Mouse (Mus musculus): ENCODE results near the gene Oprl1. TPM values are rescaled to one million over a fixed set of nuclear protein-coding genes. Genes with fewer than 3 reads are reported as not detected.
A peak's percentile ranks its signal among the peaks of the same experiment; 100 is the strongest.

Gene Oprl1
- polyA plus RNA-seq (2014; fragmentation: Nextera tagmentation; extraction: Ambion mirVana), result 3.0 and 3.2 TPM in 2 replicates

GRCm38 (mm10) chr2:181714903-181715326, at the start of gene Oprl1:
Oprl1 (plus strand) TSS chr2:181715016.
- peak within 1 kb of the TSS; percentile 12 for H3K4me3 ChIP-seq (ENCODE audit: low read depth, low read length)
- peak within 1 kb of the TSS; percentile 30; the same call in 1 of the 2 replicates for H3K4me2 ChIP-seq (replicated peaks; ENCODE audit: low read depth, low read length)
- H3K9ac ChIP-seq (replicated peaks; ENCODE audit: low read depth, low read length), result no peak within 1 kb of the TSS
- H3K36me3 ChIP-seq (ENCODE audit: control insufficient read depth, insufficient read depth, low read length), result no peaks in the 10 kb centered on the region
- no peaks in the 10 kb centered on the region for H3K27me3 ChIP-seq (ENCODE audit: control insufficient read depth, insufficient read depth, low read length)
- 2% methylated on average over 7 of the region's 7 CpGs for WGBS
- ATAC-seq (ENCODE audit: insufficient number of reproducible peaks, insufficient read depth, low FRiP score, low read depth), result peak; percentile 31; the same call in 1 of the 2 replicates
- H3K27ac ChIP-seq (ENCODE audit: low read length), result no peak within 1 kb of the TSS
- no peaks in the 10 kb centered on the region for H3K9me3 ChIP-seq (ENCODE audit: control insufficient read depth, low read depth, low read length)
- H3K4me1 ChIP-seq (ENCODE audit: control insufficient read depth, insufficient read depth, low read length), result no peaks in the 10 kb centered on the region

DNA sequence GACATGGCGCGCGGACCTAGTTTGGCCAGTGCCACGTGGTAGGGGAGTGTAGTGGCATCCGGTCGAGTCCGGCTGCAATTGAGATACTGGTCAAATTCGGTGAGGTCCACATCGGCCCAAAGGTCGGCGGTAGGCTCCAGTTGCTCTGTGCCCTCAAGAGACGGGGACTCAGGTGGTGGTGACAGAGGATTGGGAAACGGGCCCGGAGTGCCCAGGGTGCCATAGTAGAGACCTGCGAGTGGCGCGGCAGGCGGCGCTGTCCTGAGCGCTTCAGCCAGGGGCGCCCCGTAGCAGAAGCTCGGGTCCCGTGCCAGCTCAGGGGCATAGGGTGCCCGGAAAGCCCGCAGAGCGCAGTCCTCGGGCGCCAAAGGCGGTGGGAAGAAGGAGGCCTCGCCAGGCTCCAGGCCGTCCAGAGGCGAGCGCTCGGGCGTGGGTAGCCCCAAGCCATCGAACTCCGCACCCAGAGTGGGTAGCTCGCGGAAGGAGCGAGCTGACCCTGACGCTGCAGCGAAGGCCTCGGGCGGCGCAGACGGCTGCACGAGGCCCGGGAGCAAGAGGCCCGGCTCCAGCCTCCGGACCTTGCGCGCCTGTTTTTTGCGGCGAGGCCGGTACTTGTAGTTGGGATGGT, 44.4 kb upstream of the Oprl1 start:
- no peaks in the 10 kb centered on the region for H3K9me3 ChIP-seq (ENCODE audit: control insufficient read depth, low read depth, low read length)
- no peak for ATAC-seq (ENCODE audit: insufficient number of reproducible peaks, insufficient read depth, low FRiP score, low read depth)
- peak overlapping the region; percentile 39; the same call in 1 of the 2 replicates for H3K27ac ChIP-seq (ENCODE audit: low read length)
- H3K36me3 ChIP-seq (ENCODE audit: control insufficient read depth, insufficient read depth, low read length), result no peaks in the 10 kb centered on the region
- peak overlapping the region; percentile 72 for H3K4me2 ChIP-seq (replicated peaks; ENCODE audit: low read depth, low read length)
- peaks cover 41% of the 10 kb centered on the region for H3K27me3 ChIP-seq (ENCODE audit: control insufficient read depth, insufficient read depth, low read length)
- WGBS, result 4% methylated on average over 54 of the region's 56 CpGs
- peak overlapping the region; percentile 33; the same call in 1 of the 2 replicates for H3K9ac ChIP-seq (replicated peaks; ENCODE audit: low read depth, low read length)
- peak overlapping the region; percentile 44 for H3K4me3 ChIP-seq (ENCODE audit: low read depth, low read length)
- peaks cover 12% of the 10 kb centered on the region; the same call in 1 of the 2 replicates for H3K4me1 ChIP-seq (ENCODE audit: control insufficient read depth, insufficient read depth, low read length)

DNA sequence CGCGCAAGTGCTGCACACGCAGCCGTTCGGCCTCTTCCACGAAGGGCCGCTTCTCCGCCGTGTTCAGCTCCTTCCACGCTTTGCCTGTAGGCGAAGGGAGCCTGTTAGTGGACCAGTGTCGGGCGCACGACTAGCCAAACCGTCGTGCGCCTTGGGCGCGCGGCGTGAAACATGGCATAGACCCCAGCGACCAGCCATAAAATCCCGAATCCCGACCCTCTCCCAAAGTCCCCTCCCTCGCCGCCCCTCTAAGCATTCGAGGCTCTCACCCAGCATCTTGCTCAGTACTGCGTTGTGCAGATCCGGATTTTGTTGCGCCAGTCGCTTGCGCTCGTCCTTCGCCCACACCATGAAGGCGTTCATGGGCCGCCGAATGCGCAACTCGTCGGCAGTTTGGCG, 43.9 kb upstream of the Oprl1 start:
- Histone ChIP-seq H3K27me3 (ENCODE audit: control insufficient read depth, insufficient read depth, low read length) (peaks cover 41% of the 10 kb centered on the region), H3K9ac (replicated peaks; ENCODE audit: low read depth, low read length) (peak overlapping the region; percentile 33; the same call in 1 of the 2 replicates), H3K9me3 (ENCODE audit: control insufficient read depth, low read depth, low read length) (no peaks in the 10 kb centered on the region), H3K4me2 (replicated peaks; ENCODE audit: low read depth, low read length) (peak overlapping the region; percentile 72), H3K27ac (ENCODE audit: low read length) (peak overlapping the region; percentile 39; the same call in 1 of the 2 replicates), H3K4me3 (ENCODE audit: low read depth, low read length) (peak overlapping the region; percentile 44), H3K36me3 (ENCODE audit: control insufficient read depth, insufficient read depth, low read length) (no peaks in the 10 kb centered on the region), H3K4me1 (ENCODE audit: control insufficient read depth, insufficient read depth, low read length) (peaks cover 12% of the 10 kb centered on the region; the same call in 1 of the 2 replicates)
- under 1% methylated on average over 41 of the region's 41 CpGs for WGBS
- no peak for ATAC-seq (ENCODE audit: insufficient number of reproducible peaks, insufficient read depth, low FRiP score, low read depth)

- under 1% methylated on average over 40 of the region's 43 CpGs for WGBS
- peaks cover 41% of the 10 kb centered on the region for H3K27me3 ChIP-seq (ENCODE audit: control insufficient read depth, insufficient read depth, low read length)
- no peak for ATAC-seq (ENCODE audit: insufficient number of reproducible peaks, insufficient read depth, low FRiP score, low read depth)
These were observed 43.5 kb upstream of the Oprl1 start, which contains the start of gene Sox18 for GRCm38 (mm10) chr2:181671326-181671725. Sox18 (minus strand) TSS chr2:181671640.

GRCm38 (mm10) chr2:181671984-181672383, 42.8 kb upstream of the Oprl1 start:
- Histone ChIP-seq H3K9ac (replicated peaks; ENCODE audit: low read depth, low read length) (no peak overlapping the region), H3K4me1 (ENCODE audit: control insufficient read depth, insufficient read depth, low read length) (peaks cover 12% of the 10 kb centered on the region; the same call in 1 of the 2 replicates), H3K36me3 (ENCODE audit: control insufficient read depth, insufficient read depth, low read length) (no peaks in the 10 kb centered on the region), H3K4me3 (ENCODE audit: low read depth, low read length) (peak overlapping the region; percentile 44; the same call in 1 of the 2 replicates), H3K27me3 (ENCODE audit: control insufficient read depth, insufficient read depth, low read length) (peaks cover 41% of the 10 kb centered on the region), H3K4me2 (replicated peaks; ENCODE audit: low read depth, low read length) (peak overlapping the region; percentile 72; the same call in 1 of the 2 replicates), H3K27ac (ENCODE audit: low read length) (no peak overlapping the region), H3K9me3 (ENCODE audit: control insufficient read depth, low read depth, low read length) (no peaks in the 10 kb centered on the region)
- 31% methylated on average over 7 of the region's 7 CpGs for WGBS
- no peak for ATAC-seq (ENCODE audit: insufficient number of reproducible peaks, insufficient read depth, low FRiP score, low read depth)

More at GRCm38 (mm10) chr2:181671326-181671725, 43.5 kb upstream of the Oprl1 start, which contains the start of gene Sox18:
- H3K27ac ChIP-seq (ENCODE audit: low read length), result peak within 1 kb of the TSS; percentile 39; the same call in 1 of the 2 replicates
- peak within 1 kb of the TSS; percentile 44 for H3K4me3 ChIP-seq (ENCODE audit: low read depth, low read length)
- no peaks in the 10 kb centered on the region for H3K36me3 ChIP-seq (ENCODE audit: control insufficient read depth, insufficient read depth, low read length)
- H3K4me1 ChIP-seq (ENCODE audit: control insufficient read depth, insufficient read depth, low read length), result peaks cover 12% of the 10 kb centered on the region; the same call in 1 of the 2 replicates
- H3K4me2 ChIP-seq (replicated peaks; ENCODE audit: low read depth, low read length), result peak within 1 kb of the TSS; percentile 72
- no peaks in the 10 kb centered on the region for H3K9me3 ChIP-seq (ENCODE audit: control insufficient read depth, low read depth, low read length)
- peak within 1 kb of the TSS; percentile 33; the same call in 1 of the 2 replicates for H3K9ac ChIP-seq (replicated peaks; ENCODE audit: low read depth, low read length)

DNA sequence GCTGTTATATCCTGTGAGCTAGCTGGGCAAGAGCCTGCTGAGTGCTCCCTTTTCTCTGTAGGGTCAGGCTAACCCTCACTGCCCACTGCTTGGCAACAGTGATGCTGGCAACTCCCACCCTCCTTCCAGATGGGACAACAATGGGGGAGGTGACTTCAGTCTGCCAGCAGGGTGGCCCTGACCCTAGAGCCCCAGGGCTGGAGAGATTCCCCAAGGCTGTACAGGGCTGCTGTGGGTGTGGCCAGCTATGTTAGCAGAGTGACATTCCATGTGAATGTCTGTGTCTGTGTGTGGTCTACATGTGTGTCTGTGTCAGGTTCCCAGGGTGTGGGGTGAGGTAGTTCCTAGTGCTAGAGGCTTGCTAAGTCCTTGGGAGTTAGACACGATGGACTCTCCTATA, 41.3 kb upstream of the Oprl1 start:
- Histone ChIP-seq H3K27me3 (ENCODE audit: control insufficient read depth, insufficient read depth, low read length) (peaks cover 41% of the 10 kb centered on the region), H3K4me2 (replicated peaks; ENCODE audit: low read depth, low read length) (no peak overlapping the region), H3K36me3 (ENCODE audit: control insufficient read depth, insufficient read depth, low read length) (no peaks in the 10 kb centered on the region), H3K9me3 (ENCODE audit: control insufficient read depth, low read depth, low read length) (no peaks in the 10 kb centered on the region), H3K27ac (ENCODE audit: low read length) (no peak overlapping the region), H3K4me3 (ENCODE audit: low read depth, low read length) (no peak overlapping the region), H3K4me1 (ENCODE audit: control insufficient read depth, insufficient read depth, low read length) (peaks cover 12% of the 10 kb centered on the region; the same call in 1 of the 2 replicates), H3K9ac (replicated peaks; ENCODE audit: low read depth, low read length) (no peak overlapping the region)
- no peak for ATAC-seq (ENCODE audit: insufficient number of reproducible peaks, insufficient read depth, low FRiP score, low read depth)
- WGBS, result 57% methylated on average over 1 of the region's 1 CpGs

GRCm38 (mm10) chr2:181674934-181675333, 39.9 kb upstream of the Oprl1 start:
- Histone ChIP-seq H3K27me3 (ENCODE audit: control insufficient read depth, insufficient read depth, low read length) (peaks cover 32% of the 10 kb centered on the region), H3K9ac (replicated peaks; ENCODE audit: low read depth, low read length) (no peak overlapping the region), H3K36me3 (ENCODE audit: control insufficient read depth, insufficient read depth, low read length) (no peaks in the 10 kb centered on the region), H3K27ac (ENCODE audit: low read length) (no peak overlapping the region), H3K9me3 (ENCODE audit: control insufficient read depth, low read depth, low read length) (no peaks in the 10 kb centered on the region), H3K4me3 (ENCODE audit: low read depth, low read length) (no peak overlapping the region), H3K4me2 (replicated peaks; ENCODE audit: low read depth, low read length) (no peak overlapping the region), H3K4me1 (ENCODE audit: control insufficient read depth, insufficient read depth, low read length) (peaks cover 12% of the 10 kb centered on the region; the same call in 1 of the 2 replicates)
- no peak for ATAC-seq (ENCODE audit: insufficient number of reproducible peaks, insufficient read depth, low FRiP score, low read depth)
- 84% methylated on average over 4 of the region's 4 CpGs for WGBS

DNA sequence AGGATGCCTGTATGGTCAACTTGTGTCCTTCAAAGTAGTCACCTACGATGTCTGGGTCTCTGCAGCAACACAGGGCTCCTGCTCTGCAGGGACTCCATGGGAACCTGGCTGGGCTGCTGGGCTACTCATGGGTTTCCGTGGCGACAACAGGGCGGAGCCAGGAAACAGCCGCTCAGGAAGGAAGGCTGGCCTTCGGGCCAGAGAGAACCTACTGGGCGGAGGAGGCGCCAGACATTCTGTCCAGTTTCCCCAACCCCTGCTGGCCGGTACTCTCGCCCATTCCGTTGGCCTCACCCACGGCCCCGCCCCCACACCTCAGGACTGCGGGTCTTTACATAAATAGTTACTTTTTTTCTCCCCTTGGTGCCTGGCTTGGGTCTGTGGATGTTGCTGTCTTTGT, 39.4 kb upstream of the Oprl1 start:
- Histone ChIP-seq H3K27me3 (ENCODE audit: control insufficient read depth, insufficient read depth, low read length) (peaks cover 27% of the 10 kb centered on the region), H3K4me1 (ENCODE audit: control insufficient read depth, insufficient read depth, low read length) (peaks cover 8% of the 10 kb centered on the region; the same call in 1 of the 2 replicates), H3K36me3 (ENCODE audit: control insufficient read depth, insufficient read depth, low read length) (no peaks in the 10 kb centered on the region), H3K4me2 (replicated peaks; ENCODE audit: low read depth, low read length) (peak overlapping the region; percentile 33; the same call in 1 of the 2 replicates), H3K9me3 (ENCODE audit: control insufficient read depth, low read depth, low read length) (no peaks in the 10 kb centered on the region), H3K9ac (replicated peaks; ENCODE audit: low read depth, low read length) (no peak overlapping the region), H3K4me3 (ENCODE audit: low read depth, low read length) (no peak overlapping the region), H3K27ac (ENCODE audit: low read length) (no peak overlapping the region)
- no peak for ATAC-seq (ENCODE audit: insufficient number of reproducible peaks, insufficient read depth, low FRiP score, low read depth)
- 5% methylated on average over 14 of the region's 14 CpGs for WGBS

All from stomach, embryonic 14.5 days (tissue).